In the genomic region with DNA sequence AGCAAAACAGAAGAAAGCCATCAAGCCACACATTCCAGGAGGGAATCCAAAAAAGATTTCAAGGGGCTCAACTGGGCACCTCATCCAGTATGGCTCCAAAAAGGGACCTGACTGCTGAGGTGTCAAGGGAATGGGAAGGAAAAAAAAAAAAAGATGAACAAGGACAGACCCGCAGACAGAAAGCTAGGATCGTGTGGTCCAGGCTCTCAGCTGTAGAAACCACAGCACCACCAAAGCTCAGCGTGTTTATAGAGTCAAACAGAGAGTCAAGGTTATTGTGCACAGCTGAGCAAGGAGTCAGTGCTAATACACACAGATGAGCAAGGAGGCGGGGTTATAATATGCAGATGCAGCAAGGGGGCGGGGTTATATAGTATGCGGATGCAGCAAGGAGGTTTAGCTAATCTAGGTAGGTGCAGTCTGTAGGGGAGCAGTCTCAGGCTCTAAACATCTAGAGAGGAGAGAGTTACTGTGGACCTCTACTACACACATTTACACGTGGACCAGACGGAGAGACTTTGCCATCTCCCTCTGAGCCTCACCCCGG, we compare ENCODE assay signal across 16 mouse cellular contexts. TPM values are rescaled to one million over a fixed set of nuclear protein-coding genes. Genes with fewer than 3 reads are reported as not detected.
DNase-seq lines count a peak whose midpoint lies in the region; ATAC-seq and TF ChIP-seq lines count a peak whose summit lies in the region.
"Had no signal": no experiment of that assay in that cellular context is flagged by ENCODE, and none has a peak within 500 bp of the region (broad histone marks: within the 10 kb centered on the region; RNA-seq: fewer than 3 reads in every experiment).

No protein-coding gene starts in this region.

- no peak overlapping the region for H3K27ac ChIP-seq in kidney, embryonic 15.5 days
- no peak overlapping the region for H3K27ac ChIP-seq in kidney, embryonic 14.5 days (ENCODE audit: low read depth, low read length)
- 0 out of 2 replicates have a peak overlapping the region, but pooled peaks have one; percentile 2 for H3K27ac ChIP-seq in ES-Bruce4 (ENCODE audit: insufficient read depth, low read length)
- H3K27ac ChIP-seq: hindbrain, embryonic 15.5 days; kidney, postnatal 0 days had no signal

- no peak for DNase-seq in cerebellum, adult 11 months
- no peak for DNase-seq in heart, postnatal 4 days
- DNase-seq in adrenal gland, postnatal 36 days: no peak
- DNase-seq: cerebellum, adult 9-10 months; heart, adult 11 months; spleen, adult 18-20 months had no signal

- H3K4me1 ChIP-seq in kidney, embryonic 15.5 days: peaks cover 16% of the 10 kb centered on the region
- H3K4me1 ChIP-seq in kidney, embryonic 14.5 days (ENCODE audit: control insufficient read depth, insufficient read depth, low read length): peaks cover 16% of the 10 kb centered on the region; the same call in 1 of the 2 replicates
- H3K4me1 ChIP-seq in ES-Bruce4 (ENCODE audit: control insufficient read depth, insufficient read depth, low read length): no peaks in the 10 kb centered on the region
- H3K4me1 ChIP-seq: hindbrain, embryonic 15.5 days had no signal

- no peak overlapping the region for H3K9ac ChIP-seq in kidney, embryonic 15.5 days
- H3K9ac ChIP-seq in kidney, embryonic 14.5 days (ENCODE audit: low read depth, low read length): no peak overlapping the region
- no peak overlapping the region for H3K9ac ChIP-seq in ES-Bruce4 (ENCODE audit: low read depth, poor library complexity, severe bottlenecking)
- H3K9ac ChIP-seq: hindbrain, embryonic 15.5 days; lung, embryonic 15.5 days had no signal

- peak; percentile 15 for TF ChIP-seq POLR2A in ES-Bruce4 (IDR thresholded peaks at IDR 0.05; ENCODE audit: insufficient read depth, low read length)

- no peak for TF ChIP-seq CTCF in ES-Bruce4 (IDR thresholded peaks at IDR 0.05; ENCODE audit: low read depth, low read length)

- H3K4me3 ChIP-seq in kidney, embryonic 15.5 days (replicated peaks): no peak overlapping the region
- no peak overlapping the region for H3K4me3 ChIP-seq in kidney, embryonic 14.5 days (ENCODE audit: low read length)
- H3K4me3 ChIP-seq in ES-Bruce4 (ENCODE audit: low read depth, low read length): 0 out of 2 replicates have a peak overlapping the region, but pooled peaks have one; percentile 3
- H3K4me3 ChIP-seq: hindbrain, embryonic 15.5 days; lung, embryonic 15.5 days; megakaryocyte, embryonic 14.5 days had no signal

- H3K9me3 ChIP-seq in kidney, embryonic 15.5 days (replicated peaks): no peaks in the 10 kb centered on the region
- H3K9me3 ChIP-seq in kidney, embryonic 14.5 days (ENCODE audit: control insufficient read depth, low read length): no peaks in the 10 kb centered on the region
- no peaks in the 10 kb centered on the region for H3K9me3 ChIP-seq in ES-Bruce4 (replicated peaks; ENCODE audit: control insufficient read depth, insufficient read depth, low read length, poor library complexity, severe bottlenecking)
- H3K9me3 ChIP-seq: hindbrain, embryonic 15.5 days; lung, embryonic 15.5 days; megakaryocyte, embryonic 14.5 days had no signal

- 83% methylated on average over 9 of the region's 9 CpGs for WGBS in kidney, embryonic 15.5 days
- 81% methylated on average over 9 of the region's 9 CpGs for WGBS in kidney, embryonic 14.5 days

- peak; percentile 46; the same call in 1 of the 2 replicates for ATAC-seq in kidney, embryonic 15.5 days (replicated peaks; ENCODE audit: low FRiP score)
- ATAC-seq in kidney, embryonic 14.5 days (ENCODE audit: low FRiP score, low TSS enrichment): no peak
- ATAC-seq in erythroid progenitor cell, adult 5-6 weeks (replicated peaks; ENCODE audit: low FRiP score, poor library complexity, severe bottlenecking): peak; percentile 71
- peak; percentile 59 for ATAC-seq in megakaryocyte progenitor cell, adult 5-6 weeks (replicated peaks; ENCODE audit: poor library complexity)
- ATAC-seq: activated CD4-positive, CD25-positive, alpha-beta regulatory T cell, adult 4 months had no signal

- no peak overlapping the region for H3K4me2 ChIP-seq in kidney, embryonic 15.5 days
- H3K4me2 ChIP-seq in kidney, embryonic 14.5 days (replicated peaks; ENCODE audit: low read depth, low read length): no peak overlapping the region
- H3K4me2 ChIP-seq: hindbrain, embryonic 15.5 days; lung, embryonic 15.5 days had no signal

- H3K36me3 ChIP-seq in kidney, embryonic 15.5 days: no peaks in the 10 kb centered on the region
- no peaks in the 10 kb centered on the region for H3K36me3 ChIP-seq in kidney, embryonic 14.5 days (ENCODE audit: control insufficient read depth, insufficient read depth, low read length)
- no peaks in the 10 kb centered on the region; the same call in 1 of the 2 replicates for H3K36me3 ChIP-seq in ES-Bruce4 (ENCODE audit: control insufficient read depth, insufficient read depth, low read length, poor library complexity, severe bottlenecking)
- H3K36me3 ChIP-seq: hindbrain, embryonic 15.5 days; lung, embryonic 15.5 days had no signal

- no peak for TF ChIP-seq EP300 in ES-Bruce4 (IDR thresholded peaks at IDR 0.05; ENCODE audit: insufficient read depth, low read depth, low read length)

- no peaks in the 10 kb centered on the region for H3K27me3 ChIP-seq in kidney, embryonic 15.5 days
- no peaks in the 10 kb centered on the region for H3K27me3 ChIP-seq in kidney, embryonic 14.5 days (ENCODE audit: control insufficient read depth, insufficient read depth, low read length)
- H3K27me3 ChIP-seq in ES-Bruce4 (ENCODE audit: control insufficient read depth, insufficient read depth, low read length, poor library complexity, severe bottlenecking): no peaks in the 10 kb centered on the region
- H3K27me3 ChIP-seq: hindbrain, embryonic 15.5 days; lung, embryonic 15.5 days had no signal

RNA-seq across cellular contexts. Expression of gene Smu1, which starts 28.0 kb away (rescaled TPM):
- 159 and 162 TPM in 2 replicates for polyA plus RNA-seq in kidney, embryonic 15.5 days (2015; fragmentation: Nextera tagmentation; extraction: Ambion mirVana)
- polyA plus RNA-seq in kidney, embryonic 14.5 days (2014; fragmentation: Nextera tagmentation; extraction: Ambion mirVana): 147 and 171 TPM in 2 replicates
- 172 and 196 TPM in 2 replicates for polyA plus RNA-seq in ES-Bruce4 (2011; ENCODE audit: insufficient read depth, insufficient read length, low read depth, missing spikeins)
- 28.9 and 42.2 TPM in 2 replicates for total RNA-seq in erythroid progenitor cell, adult 5-6 weeks (2015; ENCODE audit: low replicate concordance)
- 41.5 and 59.0 TPM in 2 replicates for total RNA-seq in erythroid progenitor cell, adult 5-6 weeks (2017; ENCODE audit: low replicate concordance)
- 77.6 and 83.9 TPM in 2 replicates for total RNA-seq in megakaryocyte progenitor cell, adult 5-6 weeks (2015)
- total RNA-seq in megakaryocyte progenitor cell, adult 5-6 weeks (2017): 141 and 143 TPM in 2 replicates
- total RNA-seq in heart, postnatal 4 days (2021): 10 to 100 TPM; 46.6 to 49.3 TPM
- total RNA-seq in adrenal gland, postnatal 36 days (2021): 10 to 100 TPM; 60.2 to 71.2 TPM
